Mouse (Mus musculus): ENCODE measurements around the gene AC140267.1. TPM values are rescaled to one million over a fixed set of nuclear protein-coding genes. Genes with fewer than 3 reads are reported as not detected.

Gene AC140267.1
- polyA plus RNA-seq, 1 experiment from 2014 or later = not detected

Other genes starting within 250 kb of the AC140267.1 start
- gene Pdgfb, start 220.9 kb upstream of the AC140267.1 start, polyA plus RNA-seq (2014; fragmentation: Nextera tagmentation; extraction: Ambion mirVana) = 2.8 and 2.9 TPM in 2 replicates
- gene Syngr1, start 144.5 kb upstream of the AC140267.1 start, polyA plus RNA-seq (2014; fragmentation: Nextera tagmentation; extraction: Ambion mirVana) = 11.3 and 13.6 TPM in 2 replicates
- gene Rpl3, start 144.0 kb upstream of the AC140267.1 start, polyA plus RNA-seq (2014; fragmentation: Nextera tagmentation; extraction: Ambion mirVana) = 1,023 and 1,042 TPM in 2 replicates
- 36.7 and 40.0 TPM in 2 replicates for gene Tab1, start 102.7 kb upstream of the AC140267.1 start, polyA plus RNA-seq (2014; fragmentation: Nextera tagmentation; extraction: Ambion mirVana)
- gene Mgat3, start 62.1 kb upstream of the AC140267.1 start, polyA plus RNA-seq (2014; fragmentation: Nextera tagmentation; extraction: Ambion mirVana) = 8.8 and 9.2 TPM in 2 replicates
- 47.0 and 47.1 TPM in 2 replicates for gene Mief1, start 1.8 kb upstream of the AC140267.1 start, polyA plus RNA-seq (2014; fragmentation: Nextera tagmentation; extraction: Ambion mirVana)
- gene Atf4, start 19.3 kb downstream of the AC140267.1 start, polyA plus RNA-seq (2014; fragmentation: Nextera tagmentation; extraction: Ambion mirVana) = 139 and 144 TPM in 2 replicates
- gene Rps19bp1, start 28.5 kb downstream of the AC140267.1 start, polyA plus RNA-seq (2014; fragmentation: Nextera tagmentation; extraction: Ambion mirVana) = 69.1 and 69.4 TPM in 2 replicates
- gene Cacna1i, start 51.4 kb downstream of the AC140267.1 start, polyA plus RNA-seq (2014; fragmentation: Nextera tagmentation; extraction: Ambion mirVana) = 0.12 and 0.17 TPM in 2 replicates

All from forebrain, embryonic 11.5 days (tissue).